Mouse (Mus musculus): ENCODE results near the gene Nit1.

GRCm38 (mm10) chr1:171321415-171321814 is 24.0 kb downstream of the Nit1 start:
- no peak for TF ChIP-seq CTCF (IDR thresholded peaks at IDR 0.05; ENCODE audit: extremely low read depth, insufficient read length, insufficient replicate concordance, low read depth, low read length)
- no peak for TF ChIP-seq POLR2A (IDR thresholded peaks at IDR 0.05; ENCODE audit: low read depth, low read length)
